Mouse (Mus musculus) spleen, adult 18-20 months (tissue): ENCODE data around the gene Usp24.
"Not testable (repeated sequence)": the region's sequence is repeated elsewhere in the genome, so short reads cannot be mapped to it uniquely, and the experiment has no call there.

Experiments used
- DNase-seq, 2 experiments: peaks; one replicate each; pipeline ENCODE4 v3.0.0; 2022; ENCODE audit warnings: mixed read lengths in 2 of 2

Gene Usp24

GRCm38 (mm10) chr4:106318976-106319375 is 3.0 kb downstream of the Usp24 start:
- DNase-seq = no peak

DNA sequence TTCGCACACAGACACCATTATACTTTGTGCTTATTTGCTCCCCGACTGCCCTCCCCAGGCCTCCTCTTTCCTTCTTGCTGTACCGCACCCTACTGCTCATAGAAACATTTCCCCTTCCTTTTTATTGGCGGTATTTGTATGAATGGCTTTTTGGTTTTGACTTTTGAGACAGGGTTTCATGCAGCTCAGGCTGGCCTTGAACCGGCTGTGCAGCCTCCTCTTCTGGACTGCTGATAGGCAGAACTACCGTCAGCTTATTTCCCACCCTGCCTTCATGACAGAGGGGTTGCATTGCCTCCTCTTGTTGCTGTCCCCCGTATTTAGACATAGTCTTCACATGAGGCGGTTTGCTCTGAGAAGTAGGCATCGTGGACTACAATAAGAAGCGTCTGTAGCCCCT is 6.8 kb downstream of the Usp24 start:
- no peak for DNase-seq

- DNase-seq = no peak
Observed at GRCm38 (mm10) chr4:106323318-106323717, 7.3 kb downstream of the Usp24 start.

DNA sequence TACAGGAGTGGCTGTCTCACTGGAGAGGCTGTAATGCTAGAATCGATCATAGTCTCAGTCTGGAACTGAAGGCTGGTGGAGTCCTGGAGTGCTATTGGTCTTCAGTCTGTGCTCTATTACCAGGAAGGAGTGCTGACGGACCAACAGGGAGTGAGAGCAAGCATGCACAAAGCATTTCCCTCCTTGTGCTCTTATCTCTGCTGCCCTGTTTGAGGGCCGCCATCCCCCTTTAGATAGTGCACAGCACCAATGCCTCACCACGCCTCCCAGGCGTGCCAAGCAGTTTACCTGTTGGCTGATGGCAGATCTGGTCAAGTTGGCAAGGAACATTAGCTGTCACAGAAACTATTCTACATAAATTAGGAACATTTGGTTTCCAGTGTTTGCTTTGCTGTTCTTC is 11.4 kb downstream of the Usp24 start:
- DNase-seq = no peak

DNA sequence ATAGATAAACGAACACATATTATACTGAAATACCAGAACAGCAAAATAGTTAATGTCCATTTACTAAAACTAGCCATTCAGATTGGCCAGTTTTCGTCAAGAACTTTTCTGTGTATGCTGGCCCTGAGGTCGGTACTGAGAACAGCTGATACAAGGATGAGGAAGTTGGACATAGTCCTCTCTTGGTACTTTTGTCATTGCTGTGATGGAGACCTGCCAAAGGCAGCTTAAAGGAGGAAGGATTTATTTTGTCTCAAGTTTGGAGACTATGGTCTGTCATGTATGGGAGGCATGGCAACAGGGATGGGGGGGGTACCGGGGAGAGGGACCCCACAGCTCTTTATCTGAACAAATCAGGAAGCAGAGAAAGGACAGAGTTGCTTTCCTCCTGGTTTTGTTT is 12.7 kb downstream of the Usp24 start:
- no peak for DNase-seq

- DNase-seq = not testable (repeated sequence)
Observed at GRCm38 (mm10) chr4:106329171-106329570, 13.2 kb downstream of the Usp24 start.

DNA sequence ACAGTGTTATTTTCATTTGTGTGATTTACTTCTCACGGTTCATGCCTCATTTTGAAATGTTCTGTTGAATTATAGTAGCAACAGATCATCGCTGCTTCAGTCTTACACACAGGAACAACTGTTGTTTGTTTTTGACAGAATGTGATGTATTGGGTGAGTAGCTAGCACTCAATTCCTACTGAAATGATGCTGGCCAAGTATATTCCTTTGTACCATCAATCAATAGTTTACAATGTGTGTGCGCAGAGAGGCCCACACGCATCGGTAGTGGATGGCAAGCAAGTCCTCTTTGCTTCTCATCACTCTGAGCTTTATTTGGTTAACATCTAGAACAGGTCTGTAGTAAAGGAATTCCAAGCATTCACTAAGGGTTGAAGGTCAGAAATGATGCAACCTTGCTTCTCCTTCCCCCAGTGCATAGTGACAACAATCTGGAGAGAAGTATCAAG is 14.4 kb downstream of the Usp24 start:
- no peak for DNase-seq

GRCm38 (mm10) chr4:106333071-106333470 is 17.1 kb downstream of the Usp24 start:
- DNase-seq = no peak

GRCm38 (mm10) chr4:106333584-106333983 is 17.6 kb downstream of the Usp24 start:
- DNase-seq = no peak

DNA sequence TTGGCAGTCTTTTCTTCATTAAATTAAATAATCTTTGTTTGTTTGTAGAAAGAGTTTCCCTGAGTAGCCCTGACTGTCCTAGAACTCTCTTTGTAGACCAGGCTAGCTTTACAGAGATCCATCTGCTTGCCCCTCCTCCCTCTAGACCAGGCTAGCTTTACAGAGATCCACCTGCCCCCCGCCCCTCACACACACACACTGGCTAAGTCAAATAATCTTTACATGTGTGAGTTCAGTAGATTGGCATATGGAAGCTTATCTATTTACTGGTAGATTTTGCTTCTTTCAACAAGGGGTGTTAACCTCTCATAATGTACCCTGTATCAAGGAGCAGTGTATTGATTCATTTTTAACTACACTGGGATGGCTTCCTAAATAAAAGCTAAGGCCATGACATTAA is 19.8 kb downstream of the Usp24 start:
- DNase-seq = no peak

DNA sequence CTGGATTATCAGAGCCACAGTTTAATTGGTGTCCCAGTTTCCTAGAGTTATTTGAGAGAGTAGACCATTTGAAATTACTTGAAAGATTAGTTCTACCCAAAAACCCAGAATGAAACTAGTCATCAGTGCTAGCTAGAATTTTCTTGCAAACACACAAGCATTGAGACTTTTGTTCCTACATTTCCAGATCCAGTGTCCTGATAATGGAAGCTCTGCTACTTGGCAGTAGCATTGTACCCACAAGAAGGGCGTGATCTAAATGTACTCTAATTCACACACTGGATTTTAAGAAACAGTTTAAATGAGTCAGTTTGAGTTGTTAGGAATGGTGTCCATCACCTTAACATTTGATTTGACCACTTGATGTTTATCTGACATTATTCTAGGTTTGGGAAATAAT is 31.7 kb downstream of the Usp24 start:
- no peak for DNase-seq

GRCm38 (mm10) chr4:106355025-106355424 is 39.0 kb downstream of the Usp24 start:
- not testable (repeated sequence) for DNase-seq

DNA sequence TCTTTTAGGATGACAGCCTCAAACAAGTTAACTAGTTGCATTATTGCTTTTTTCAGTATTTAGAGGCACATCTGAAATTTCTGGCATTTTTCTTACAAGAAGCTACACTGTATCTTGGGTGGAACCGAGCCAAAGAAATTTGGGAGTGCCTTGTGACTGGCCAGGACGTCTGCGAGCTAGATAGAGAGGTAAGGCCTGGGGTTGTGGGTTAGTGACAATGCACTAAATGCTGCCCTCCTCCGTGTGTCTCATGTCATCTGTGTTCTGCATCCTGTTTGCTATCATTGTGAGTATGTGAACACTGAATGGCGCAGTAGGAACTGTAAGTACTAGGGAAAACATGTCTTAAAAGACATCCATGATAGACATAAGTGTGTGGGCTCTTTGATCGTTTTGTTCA is 54.0 kb downstream of the Usp24 start:
- no peak for DNase-seq

DNA sequence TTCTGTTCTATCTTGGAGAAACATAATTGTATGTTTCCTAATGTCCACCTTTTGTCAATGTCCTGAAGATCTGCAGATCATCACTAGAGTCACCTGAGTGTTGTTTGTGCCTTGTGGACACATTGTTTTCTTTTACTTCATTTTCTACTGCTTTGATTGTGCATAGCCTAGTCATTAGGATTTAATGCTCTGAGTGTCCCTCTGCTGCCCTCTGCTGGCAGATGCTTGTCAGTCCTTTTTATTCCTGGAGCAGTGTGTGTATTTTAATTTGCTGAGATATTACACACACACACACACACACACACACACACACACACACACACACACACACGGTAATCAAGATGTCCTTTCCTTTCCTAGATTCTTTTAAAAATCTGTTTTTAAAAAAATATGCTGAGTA is 59.8 kb downstream of the Usp24 start:
- peak; percentile 40 to 79 for DNase-seq

DNA sequence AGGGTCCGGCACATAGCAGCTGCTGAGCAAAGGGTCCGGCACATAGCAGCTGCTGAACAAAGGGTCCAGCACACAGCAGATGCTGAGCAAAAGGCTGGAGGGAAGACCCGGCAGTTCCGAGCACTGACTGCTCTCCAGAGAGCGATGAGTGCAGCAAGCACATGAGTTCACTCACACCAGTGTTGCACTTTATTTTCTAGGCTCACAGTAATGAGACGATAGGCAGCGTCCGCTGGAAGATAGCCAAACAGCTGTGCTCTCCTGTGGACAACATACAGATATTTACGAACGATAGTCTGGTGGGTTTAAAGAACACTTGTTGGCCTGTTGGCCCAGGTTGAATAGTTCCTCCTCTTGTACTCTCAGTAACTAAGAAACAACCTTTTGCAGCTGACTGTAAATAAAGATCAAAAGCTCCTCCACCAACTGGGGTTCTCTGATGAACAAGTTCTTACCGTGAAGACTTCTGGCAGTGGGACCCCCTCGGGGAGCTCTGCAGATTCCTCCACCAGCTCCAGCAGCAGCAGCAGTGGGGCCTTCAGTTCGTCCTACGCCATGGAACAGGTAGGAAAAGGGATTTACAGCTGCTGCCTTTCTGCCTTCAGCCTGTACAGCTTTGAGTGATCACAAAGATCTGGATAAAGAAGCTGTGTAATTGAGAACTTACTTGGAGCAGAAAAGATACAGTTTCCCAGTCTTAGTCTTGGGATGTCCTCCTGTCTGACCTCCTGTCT is 63.0 kb downstream of the Usp24 start:
- no peak for DNase-seq

- DNase-seq = no peak
Observed at GRCm38 (mm10) chr4:106381131-106381530, 65.1 kb downstream of the Usp24 start.

DNA sequence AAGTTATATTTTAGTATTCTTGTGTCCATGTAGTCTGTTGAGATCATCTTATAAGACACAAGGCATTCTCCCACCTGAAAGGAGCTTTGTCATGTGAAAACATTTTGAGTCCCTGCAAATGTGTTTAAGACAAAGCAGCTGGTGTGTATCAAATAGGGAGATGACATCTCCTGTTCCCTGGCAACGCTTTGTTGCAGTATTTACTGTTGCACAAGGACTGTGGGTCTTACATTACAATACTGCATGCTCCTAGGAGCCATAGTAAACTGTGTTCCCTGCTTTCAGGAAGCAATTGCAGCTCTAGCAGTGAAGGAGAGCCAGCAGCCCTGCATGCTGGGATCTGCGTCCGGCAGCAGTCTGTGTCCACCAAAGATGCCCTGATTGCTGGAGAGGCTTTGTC is 73.9 kb downstream of the Usp24 start:
- no peak for DNase-seq

DNA sequence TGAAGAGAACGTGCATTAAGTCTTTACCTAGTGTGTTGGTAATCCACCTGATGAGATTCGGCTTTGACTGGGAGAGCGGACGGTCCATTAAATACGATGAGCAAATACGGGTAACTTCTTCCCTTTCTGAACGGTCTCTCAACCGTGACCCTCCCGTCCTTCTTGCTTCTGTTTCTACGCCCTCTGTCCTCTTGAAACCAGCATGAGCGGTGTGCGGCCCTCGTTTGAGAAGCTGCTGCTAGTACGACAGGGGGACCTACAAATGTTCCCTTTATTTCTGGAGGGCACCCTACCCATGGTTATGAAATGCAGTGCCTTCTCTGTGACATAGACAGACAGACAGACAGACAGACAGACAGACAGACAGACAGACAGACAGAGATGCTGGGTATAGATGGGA is 93.6 kb downstream of the Usp24 start:
- no peak for DNase-seq

GRCm38 (mm10) chr4:106419256-106419655 is 103.2 kb downstream of the Usp24 start:
- no peak for DNase-seq

DNA sequence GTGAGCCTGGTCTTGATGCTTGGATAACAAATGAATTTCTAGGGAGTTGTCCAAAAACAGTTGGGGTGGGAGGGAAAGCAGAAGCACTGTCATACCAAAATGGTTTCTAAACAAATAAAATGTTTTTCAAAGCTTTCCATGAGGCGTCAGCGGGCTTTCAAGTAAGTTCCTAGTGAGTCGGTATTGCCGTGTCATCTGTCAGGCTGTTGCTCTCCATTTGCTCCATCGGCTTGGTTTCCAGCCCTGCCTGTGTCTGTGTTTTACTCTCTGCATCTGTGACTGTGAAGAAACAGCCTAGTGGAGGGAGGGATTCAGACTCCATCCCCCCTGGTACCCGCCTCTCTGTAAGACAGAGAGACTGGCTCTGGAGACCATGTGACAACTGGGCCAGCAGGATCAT is 103.8 kb downstream of the Usp24 start:
- no peak for DNase-seq

GRCm38 (mm10) chr4:106422597-106422996 is 106.6 kb downstream of the Usp24 start:
- DNase-seq = no peak

DNA sequence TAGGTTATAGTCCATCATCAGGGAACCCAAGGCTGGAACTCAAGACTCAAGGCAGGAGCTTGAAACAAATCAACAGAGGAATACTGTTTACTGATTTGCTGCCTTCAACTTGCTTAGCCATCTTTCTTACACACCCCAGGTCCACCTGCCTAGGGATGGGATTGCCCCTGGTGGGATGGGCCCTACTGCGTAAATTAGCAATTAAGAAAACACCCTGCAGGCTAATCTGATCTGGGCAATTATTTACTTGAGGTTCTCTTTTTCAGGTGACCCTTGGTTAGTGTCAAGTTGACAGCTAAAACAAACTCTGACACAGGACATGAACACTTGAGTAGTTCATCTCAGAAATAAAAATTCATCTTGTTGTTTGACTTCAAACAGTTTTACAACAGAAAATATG is 108.5 kb downstream of the Usp24 start:
- no peak for DNase-seq

- no peak for DNase-seq
Observed at GRCm38 (mm10) chr4:106426286-106426685, 110.3 kb downstream of the Usp24 start.

DNA sequence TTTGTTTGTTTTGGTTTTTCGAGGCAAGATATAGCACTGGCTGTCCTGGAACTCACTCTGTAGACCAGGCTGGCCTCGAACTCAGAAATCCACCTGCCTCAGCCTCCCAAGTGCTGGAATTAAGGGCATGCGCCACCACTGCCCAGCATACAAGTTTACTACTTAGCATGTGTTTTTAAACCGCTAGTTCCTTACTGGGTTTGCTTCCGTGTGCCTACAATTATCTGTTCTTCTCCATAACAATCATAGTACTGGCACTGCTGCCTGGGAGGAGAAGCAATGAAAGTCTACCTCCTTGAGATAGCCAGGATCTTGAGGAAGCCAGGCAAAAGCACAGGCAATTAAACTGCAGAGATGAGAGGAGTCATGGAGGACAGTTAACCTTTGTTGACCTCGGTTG is 112.6 kb downstream of the Usp24 start:
- no peak for DNase-seq

GRCm38 (mm10) chr4:106429106-106429505 is 113.1 kb downstream of the Usp24 start:
- DNase-seq = no peak
